Mouse (Mus musculus): ENCODE measurements around the gene Lrrc36.
A peak's percentile ranks its signal among the peaks of the same experiment; 100 is the strongest.

The Lrrc36 gene

DNA sequence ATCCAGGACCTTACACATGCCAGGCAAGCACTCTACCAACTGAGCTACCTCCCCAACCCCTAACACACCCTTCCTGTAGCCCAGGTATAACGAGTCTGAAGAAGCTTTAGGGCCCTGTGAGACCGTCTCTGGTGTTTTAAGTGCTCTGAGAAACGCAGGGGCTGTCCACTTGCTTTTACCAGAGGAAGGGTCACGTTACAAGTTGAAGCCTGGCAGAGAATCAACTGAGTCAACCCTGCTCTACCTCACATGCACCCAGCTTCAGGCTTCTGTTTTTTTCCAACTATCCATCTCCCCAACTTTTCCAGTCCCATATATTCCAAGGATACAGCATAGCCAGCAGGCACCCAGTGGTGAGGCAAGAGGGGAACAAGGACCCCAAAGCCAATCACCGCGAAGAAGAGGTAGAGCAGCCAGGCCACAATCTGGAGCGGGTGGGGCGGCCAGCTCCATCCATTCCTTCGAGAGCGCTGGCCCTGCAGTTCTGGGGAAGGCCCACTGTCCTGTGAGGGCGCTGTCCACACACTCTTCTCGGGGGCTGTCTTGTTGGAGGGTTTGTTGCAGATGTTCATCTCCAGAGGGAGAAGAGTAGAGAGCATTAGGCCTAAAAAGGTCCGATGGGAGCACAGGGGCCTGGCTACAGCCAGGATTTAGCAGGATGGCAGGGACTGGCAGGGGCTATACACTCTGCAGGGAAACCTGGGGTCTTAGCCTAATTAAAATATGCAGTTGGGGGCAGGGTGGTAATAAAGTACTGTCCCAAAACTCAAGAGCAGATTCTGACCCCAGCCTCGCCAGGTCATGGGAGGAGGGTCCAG, 70.0 kb downstream of the Lrrc36 start:
- peak; percentile 55 for DNase-seq (ENCODE audit: low spot score)

DNA sequence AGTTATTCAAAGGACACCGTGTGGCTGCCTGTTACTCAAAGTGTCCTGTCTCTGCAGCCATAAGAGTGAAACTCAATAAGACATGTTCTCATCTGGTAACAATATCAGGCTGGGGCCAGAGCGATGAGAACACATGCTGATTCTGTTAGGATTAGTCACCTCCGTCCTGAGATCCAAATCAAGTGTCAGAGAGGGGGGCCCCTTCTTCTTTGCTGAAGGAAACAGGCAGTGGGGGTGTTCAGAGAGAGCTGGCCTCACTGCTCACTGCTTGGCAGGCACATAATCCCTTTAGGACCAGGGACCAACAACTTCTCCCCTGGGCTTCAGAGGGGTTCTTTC, 70.6 kb downstream of the Lrrc36 start:
- DNase-seq (ENCODE audit: low spot score): no peak

DNA sequence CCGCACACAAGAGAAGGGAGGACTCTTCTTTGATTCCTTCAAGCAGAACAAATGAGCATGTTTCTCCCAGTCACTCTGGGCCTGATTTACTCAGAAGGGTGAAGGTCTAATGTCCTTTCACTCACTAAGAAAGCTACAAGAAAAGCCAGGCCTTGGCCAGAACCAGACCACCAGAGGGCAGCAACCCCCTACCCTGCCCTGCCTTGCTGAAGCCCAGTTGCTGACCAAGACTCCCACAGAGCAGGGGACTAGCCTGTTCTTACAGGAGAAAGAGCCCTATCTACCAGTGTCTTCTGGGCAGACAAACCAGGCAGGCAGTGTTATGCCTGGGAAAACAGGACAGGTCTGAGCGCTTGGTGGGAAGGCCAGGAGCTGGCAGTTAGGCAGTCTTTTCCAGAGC, 71.0 kb downstream of the Lrrc36 start:
- DNase-seq (ENCODE audit: low spot score): peak; percentile 76

DNA sequence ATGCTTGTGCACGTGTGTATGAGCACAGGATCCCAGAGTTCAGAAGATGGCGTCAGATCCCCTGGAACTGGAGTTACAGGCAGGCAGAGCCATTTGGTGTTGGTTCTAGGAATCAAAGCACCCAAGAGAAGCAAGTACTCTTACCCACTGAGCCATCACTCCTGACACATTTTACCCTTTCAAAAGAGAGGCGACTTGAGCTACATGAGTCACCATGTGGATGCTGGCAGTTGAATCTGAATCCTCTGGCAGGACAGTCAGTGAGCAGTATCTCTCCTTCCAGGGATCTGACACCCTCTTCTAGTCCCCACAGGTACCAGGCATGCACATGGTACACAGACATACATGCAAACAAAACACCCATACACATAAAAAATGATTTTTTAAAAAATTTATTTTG, 74.7 kb downstream of the Lrrc36 start:
- DNase-seq (ENCODE audit: low spot score): no peak

DNA sequence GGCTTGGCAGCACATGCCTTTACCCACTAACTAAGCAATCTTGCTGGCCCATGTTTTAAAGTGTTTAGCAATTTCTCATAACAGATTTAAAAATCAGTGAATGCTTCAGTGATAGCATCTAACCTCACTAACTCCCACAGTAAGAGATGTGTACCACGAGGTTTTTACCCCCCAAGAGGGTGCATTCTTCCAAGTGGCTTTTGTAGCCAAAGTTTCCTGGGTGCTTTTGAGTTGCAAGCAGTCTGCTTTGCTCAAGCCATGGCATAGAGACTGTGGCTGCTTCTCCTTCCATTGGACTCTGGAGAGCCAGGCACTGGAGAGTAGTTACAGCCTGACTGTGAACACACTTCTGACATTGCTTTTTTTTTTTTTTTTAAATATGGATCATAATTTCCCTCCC, 75.9 kb downstream of the Lrrc36 start:
- DNase-seq (ENCODE audit: low spot score): no peak

DNA sequence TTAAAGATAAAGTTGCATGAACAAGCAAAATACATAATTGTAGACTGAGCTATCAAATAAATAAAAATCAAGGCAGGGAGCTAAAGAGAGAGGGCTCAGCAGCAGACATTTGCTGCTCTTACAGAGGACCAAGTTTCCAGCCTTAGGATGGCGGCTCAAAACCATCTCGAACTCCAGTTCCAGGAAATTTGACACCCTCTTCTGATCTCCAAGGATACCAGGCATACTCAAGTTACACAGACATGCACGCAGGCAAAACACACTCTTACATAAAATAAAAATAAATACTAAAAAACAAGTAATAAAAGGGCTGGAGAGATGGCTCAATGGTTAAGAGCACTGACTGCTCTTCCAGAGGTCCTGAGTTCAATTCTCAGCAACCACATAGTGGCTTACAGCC, 80.1 kb downstream of the Lrrc36 start:
- no peak for DNase-seq (ENCODE audit: low spot score)

DNA sequence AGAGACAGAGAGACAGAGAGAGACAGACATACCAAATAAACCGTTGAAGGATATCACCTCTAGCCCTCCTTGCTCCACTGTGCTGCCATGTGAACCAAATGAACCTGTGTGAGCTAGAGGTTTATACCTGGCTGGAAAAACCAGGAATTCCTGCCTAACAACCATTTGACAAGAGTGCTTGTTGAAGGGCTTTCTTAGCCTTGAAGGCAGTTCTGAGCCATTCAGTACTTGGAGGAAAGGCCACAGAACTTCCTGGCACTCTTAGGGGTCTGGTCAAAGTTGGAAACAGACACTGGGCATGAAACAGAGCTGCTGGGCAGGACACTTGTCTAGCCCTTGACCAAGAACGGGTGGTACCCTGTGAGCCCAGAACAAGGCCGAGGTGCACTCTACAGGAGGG, 81.2 kb downstream of the Lrrc36 start:
- no peak for DNase-seq (ENCODE audit: low spot score)

DNA sequence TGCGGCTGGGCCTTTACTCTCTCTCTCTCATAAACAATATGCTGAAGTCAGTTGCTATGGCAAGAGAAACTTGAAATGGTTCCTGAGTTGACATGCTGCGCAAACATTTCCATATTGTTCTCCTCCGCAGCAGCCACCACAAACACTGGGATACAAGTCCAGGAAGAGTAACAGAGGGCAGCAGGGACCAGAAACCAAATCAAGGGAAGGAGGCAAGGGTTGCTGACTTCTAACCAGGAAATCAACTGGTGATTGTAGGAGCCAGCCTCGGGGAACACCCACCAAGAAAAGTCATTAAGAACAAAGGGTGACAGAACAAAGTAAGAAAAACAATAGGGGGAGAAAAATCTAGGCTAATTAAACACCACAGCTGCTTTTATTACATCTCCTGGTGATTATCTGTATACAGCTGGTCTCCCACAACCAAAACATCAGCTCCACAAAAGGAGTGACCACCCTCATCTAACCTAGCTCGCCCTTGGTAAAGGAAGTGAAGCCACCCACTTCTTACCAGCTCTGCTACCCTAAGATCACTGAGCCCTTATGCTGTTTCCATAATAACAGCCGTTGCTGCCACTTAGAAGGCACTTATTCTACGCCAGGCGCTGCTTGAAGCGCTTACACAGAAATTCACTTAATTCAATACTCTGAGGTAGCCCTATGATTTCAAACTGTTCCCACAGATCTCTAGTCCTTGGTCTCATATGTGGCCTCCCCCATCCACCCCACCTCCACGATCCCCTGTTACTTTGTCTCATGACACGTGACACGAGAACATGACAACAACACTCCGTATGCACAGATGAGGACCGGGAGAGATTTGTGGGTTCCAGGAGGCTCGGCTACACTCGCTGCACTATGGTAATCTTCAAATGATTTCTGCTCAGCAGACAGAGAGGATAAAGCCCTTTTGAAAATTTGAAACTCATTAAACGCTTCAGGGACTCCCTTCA, 82.3 kb downstream of the Lrrc36 start:
- DNase-seq (ENCODE audit: low spot score): no peak

DNA sequence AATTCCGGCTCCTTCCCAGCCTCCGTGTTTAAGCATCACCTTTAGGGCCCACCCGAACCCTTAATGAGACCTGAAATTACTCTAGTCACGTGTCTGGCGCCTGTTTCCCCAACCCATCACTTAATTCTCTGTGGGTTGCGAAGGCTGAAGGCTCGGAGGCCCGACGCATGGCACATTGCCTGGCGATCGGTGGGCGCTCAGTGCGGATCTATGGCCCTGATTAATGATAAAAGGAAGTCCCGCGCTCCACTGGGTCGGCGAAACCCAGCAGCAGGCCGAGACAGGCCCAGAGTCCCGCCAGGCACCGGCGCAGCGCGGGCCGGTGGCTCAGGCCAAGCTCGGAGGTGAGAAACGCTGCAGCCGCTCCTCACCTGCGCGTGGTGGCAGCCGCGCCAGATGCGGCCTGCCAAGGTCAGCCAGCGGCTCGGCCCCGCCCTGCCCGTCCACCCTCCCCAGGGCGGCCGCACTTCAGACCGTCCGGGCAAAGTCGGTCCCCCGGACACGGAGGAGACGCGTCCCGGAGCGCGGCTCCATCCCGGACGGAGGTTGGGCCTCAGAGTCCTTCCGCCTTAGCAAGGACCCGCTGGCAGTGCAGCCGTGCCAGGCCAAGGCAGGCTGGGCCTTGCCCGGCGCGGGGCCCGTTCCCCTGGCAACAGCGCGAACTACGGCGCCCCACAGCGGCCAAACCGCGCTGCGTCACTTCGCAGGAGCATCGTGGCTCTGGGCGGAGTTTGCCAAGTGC, 83.2 kb downstream of the Lrrc36 start, which contains the start of gene Zdhhc1:
Gene Zdhhc1, minus strand, starts transcription at position 464 of the 742 bp plus-strand sequence.
- DNase-seq (ENCODE audit: low spot score): peak; percentile 88

DNA sequence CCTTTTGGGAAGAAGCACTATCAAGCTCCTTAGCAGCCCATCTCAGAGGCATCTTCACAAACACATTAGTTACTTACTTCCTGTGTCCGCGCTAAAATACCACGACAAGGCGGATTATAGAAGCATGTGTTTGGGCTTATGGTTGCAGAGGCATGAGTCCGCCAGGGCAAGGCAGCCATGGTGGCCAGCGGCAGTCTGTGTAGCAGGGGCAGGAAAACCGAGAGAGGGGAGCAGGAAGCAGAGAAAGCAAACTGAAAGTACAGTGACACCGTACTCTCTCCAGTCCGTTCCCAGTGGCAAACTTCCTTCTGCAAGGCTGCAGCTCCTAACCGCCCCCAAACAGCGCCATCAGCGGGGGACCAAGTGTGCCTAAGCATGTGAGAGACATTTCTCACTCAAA, 86.4 kb downstream of the Lrrc36 start:
- no peak for DNase-seq (ENCODE audit: low spot score)

DNA sequence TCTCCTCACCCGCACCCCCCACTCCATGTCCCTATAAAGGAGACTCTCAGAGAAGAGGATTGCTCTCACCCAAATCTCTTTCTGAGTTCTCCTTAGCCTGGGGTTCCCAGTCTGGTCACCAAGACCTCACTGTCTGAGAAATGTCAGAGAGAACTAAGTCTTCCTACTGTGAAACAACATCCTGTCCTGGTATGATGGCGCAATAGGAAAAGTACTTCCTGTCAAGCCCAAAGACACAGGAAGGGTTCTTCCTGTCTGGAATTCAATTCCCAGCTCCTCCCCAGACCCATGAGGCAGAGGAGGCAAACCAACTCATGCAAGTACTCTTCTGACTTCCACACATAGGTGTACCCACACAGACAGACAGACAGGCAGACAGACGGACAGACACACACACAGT, 91.2 kb downstream of the Lrrc36 start:
- DNase-seq (ENCODE audit: low spot score): no peak

DNA sequence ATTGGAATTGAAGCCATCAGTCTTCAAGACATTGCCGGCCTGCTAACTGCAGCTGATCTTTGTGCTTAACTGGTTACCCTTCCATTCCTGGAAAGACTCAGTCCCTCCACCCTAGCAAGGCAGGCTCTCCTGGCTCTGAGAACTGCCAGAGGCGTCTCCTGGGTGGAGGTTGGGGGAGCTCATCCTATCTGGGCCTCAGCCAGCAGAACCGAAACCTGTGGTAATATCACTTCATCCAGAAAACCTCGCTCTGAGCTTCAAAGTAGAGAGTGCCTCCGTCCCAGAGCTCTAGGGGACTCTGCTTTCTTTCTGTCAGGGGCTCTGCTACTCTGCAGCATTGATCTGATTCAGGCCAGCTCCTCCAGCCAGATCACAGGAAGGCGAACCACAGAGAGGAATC, 93.6 kb downstream of the Lrrc36 start:
- no peak for DNase-seq (ENCODE audit: low spot score)

DNA sequence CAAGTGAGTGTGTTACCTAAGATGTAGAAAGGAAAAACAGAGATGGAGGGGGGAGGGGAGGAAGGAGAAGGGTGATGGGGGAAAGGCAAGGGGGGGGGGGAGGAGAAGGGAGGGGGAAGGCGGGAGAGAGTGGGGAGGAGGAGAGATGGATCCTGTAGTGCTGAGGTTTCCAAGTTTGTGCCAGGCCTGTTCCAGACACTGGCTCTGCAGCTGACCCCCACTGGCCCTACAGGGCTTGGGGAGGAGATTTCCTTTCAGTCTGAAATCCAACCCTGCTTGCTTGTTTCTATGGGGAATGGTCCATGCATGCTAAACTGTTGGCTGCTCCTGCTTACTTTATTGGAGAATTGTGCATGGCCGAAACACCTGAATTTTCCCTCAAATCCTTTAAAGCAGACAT, 95.4 kb downstream of the Lrrc36 start:
- no peak for DNase-seq (ENCODE audit: low spot score)

DNA sequence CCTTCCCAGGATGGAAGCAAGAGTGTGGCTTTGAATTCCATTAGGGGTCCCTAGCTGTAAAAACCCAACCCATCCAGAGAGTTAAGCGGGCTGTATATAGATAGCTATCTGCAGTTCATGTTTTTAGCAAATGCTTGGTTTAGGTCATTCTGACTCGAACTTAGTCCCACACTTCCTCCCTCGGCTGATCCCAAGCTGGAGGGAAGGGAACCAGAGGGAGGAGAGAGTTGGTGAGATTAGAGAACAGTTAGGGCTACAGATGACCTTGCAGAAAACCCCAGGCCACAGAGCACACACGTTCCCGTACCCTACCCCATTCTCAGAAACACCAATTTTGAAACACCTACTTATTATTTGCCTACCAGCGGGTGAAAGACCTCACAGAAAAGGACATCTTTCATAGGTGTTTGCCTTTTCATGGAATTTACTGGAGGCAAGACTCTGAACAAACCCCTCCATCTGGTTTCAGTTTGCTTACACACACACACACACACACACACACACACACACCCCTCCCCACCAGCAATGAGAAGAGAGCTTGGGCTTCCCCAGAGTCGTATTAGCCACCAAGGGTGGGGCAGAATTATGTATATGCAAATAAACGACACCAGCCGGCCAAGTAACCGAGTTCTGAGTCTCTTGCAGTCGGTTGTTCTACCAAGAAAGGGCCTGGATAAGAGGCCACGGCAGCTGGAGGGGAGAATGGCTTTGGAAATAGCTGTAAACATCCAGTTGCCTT, 96.8 kb downstream of the Lrrc36 start:
- no peak for DNase-seq (ENCODE audit: low spot score)

All from ovary, postnatal 14 days (tissue).